Mouse (Mus musculus): ENCODE results near the gene Pik3ap1. TPM values are rescaled to one million over a fixed set of nuclear protein-coding genes. Genes with fewer than 3 reads are reported as not detected.
A peak's percentile ranks its signal among the peaks of the same experiment; 100 is the strongest.

The Pik3ap1 gene
- polyA plus RNA-seq, 1 experiment from 2014 or later = 1.7 TPM

GRCm38 (mm10) chr19:41360459-41360858, 24.4 kb downstream of the Pik3ap1 start:
- no peaks in the 10 kb centered on the region for H3K36me3 ChIP-seq (ENCODE audit: control insufficient read depth, insufficient read depth)
- no peak overlapping the region for H3K4me2 ChIP-seq (ENCODE audit: low read depth, low read length)
- ATAC-seq (replicated peaks; ENCODE audit: extremely low read depth, insufficient read depth, low FRiP score) = no peak
- H3K9me3 ChIP-seq (replicated peaks; ENCODE audit: control insufficient read depth, low read length) = no peaks in the 10 kb centered on the region
- H3K4me3 ChIP-seq (ENCODE audit: low read length) = no peak overlapping the region
- no peak overlapping the region for H3K27ac ChIP-seq (ENCODE audit: low read length)
- no peaks in the 10 kb centered on the region for H3K27me3 ChIP-seq (ENCODE audit: control insufficient read depth, insufficient read depth, low read length)
- H3K4me1 ChIP-seq (ENCODE audit: control insufficient read depth, insufficient read depth, low read length) = no peaks in the 10 kb centered on the region
- no peak overlapping the region for H3K9ac ChIP-seq (ENCODE audit: low read length)
- 10% methylated on average over 2 of the region's 2 CpGs for WGBS

GRCm38 (mm10) chr19:41354287-41354951, 30.5 kb downstream of the Pik3ap1 start:
- H3K4me3 ChIP-seq (ENCODE audit: low read length) = no peak overlapping the region
- H3K36me3 ChIP-seq (ENCODE audit: control insufficient read depth, insufficient read depth) = no peaks in the 10 kb centered on the region
- H3K27ac ChIP-seq (ENCODE audit: low read length) = no peak overlapping the region
- no peak for ATAC-seq (replicated peaks; ENCODE audit: extremely low read depth, insufficient read depth, low FRiP score)
- no peak overlapping the region for H3K9ac ChIP-seq (ENCODE audit: low read length)
- no peaks in the 10 kb centered on the region for H3K27me3 ChIP-seq (ENCODE audit: control insufficient read depth, insufficient read depth, low read length)
- no peak overlapping the region for H3K4me2 ChIP-seq (ENCODE audit: low read depth, low read length)
- WGBS = 77% methylated on average over 17 of the region's 17 CpGs
- H3K9me3 ChIP-seq (replicated peaks; ENCODE audit: control insufficient read depth, low read length) = no peaks in the 10 kb centered on the region
- no peaks in the 10 kb centered on the region for H3K4me1 ChIP-seq (ENCODE audit: control insufficient read depth, insufficient read depth, low read length)

GRCm38 (mm10) chr19:41349624-41350023, 35.3 kb downstream of the Pik3ap1 start:
- no peaks in the 10 kb centered on the region for H3K36me3 ChIP-seq (ENCODE audit: control insufficient read depth, insufficient read depth)
- no peaks in the 10 kb centered on the region for H3K9me3 ChIP-seq (replicated peaks; ENCODE audit: control insufficient read depth, low read length)
- H3K27ac ChIP-seq (ENCODE audit: low read length) = no peak overlapping the region
- H3K9ac ChIP-seq (ENCODE audit: low read length) = no peak overlapping the region
- no peaks in the 10 kb centered on the region for H3K27me3 ChIP-seq (ENCODE audit: control insufficient read depth, insufficient read depth, low read length)
- 69% methylated on average over 3 of the region's 3 CpGs for WGBS
- H3K4me2 ChIP-seq (ENCODE audit: low read depth, low read length) = no peak overlapping the region
- no peak overlapping the region for H3K4me3 ChIP-seq (ENCODE audit: low read length)
- peaks cover 6% of the 10 kb centered on the region for H3K4me1 ChIP-seq (ENCODE audit: control insufficient read depth, insufficient read depth, low read length)
- ATAC-seq (replicated peaks; ENCODE audit: extremely low read depth, insufficient read depth, low FRiP score) = no peak

GRCm38 (mm10) chr19:41348161-41348560, 36.7 kb downstream of the Pik3ap1 start:
- Histone ChIP-seq H3K27ac (ENCODE audit: low read length) (no peak overlapping the region), H3K27me3 (ENCODE audit: control insufficient read depth, insufficient read depth, low read length) (no peaks in the 10 kb centered on the region), H3K4me1 (ENCODE audit: control insufficient read depth, insufficient read depth, low read length) (peaks cover 6% of the 10 kb centered on the region), H3K4me2 (ENCODE audit: low read depth, low read length) (no peak overlapping the region), H3K4me3 (ENCODE audit: low read length) (no peak overlapping the region), H3K9ac (ENCODE audit: low read length) (no peak overlapping the region), H3K36me3 (ENCODE audit: control insufficient read depth, insufficient read depth) (no peaks in the 10 kb centered on the region), H3K9me3 (replicated peaks; ENCODE audit: control insufficient read depth, low read length) (no peaks in the 10 kb centered on the region)
- no peak for ATAC-seq (replicated peaks; ENCODE audit: extremely low read depth, insufficient read depth, low FRiP score)
- WGBS = 89% methylated on average over 3 of the region's 3 CpGs

GRCm38 (mm10) chr19:41347326-41347725, 37.6 kb downstream of the Pik3ap1 start:
- Histone ChIP-seq H3K9ac (ENCODE audit: low read length) (no peak overlapping the region), H3K4me3 (ENCODE audit: low read length) (no peak overlapping the region), H3K27me3 (ENCODE audit: control insufficient read depth, insufficient read depth, low read length) (no peaks in the 10 kb centered on the region), H3K4me2 (ENCODE audit: low read depth, low read length) (no peak overlapping the region), H3K9me3 (replicated peaks; ENCODE audit: control insufficient read depth, low read length) (no peaks in the 10 kb centered on the region), H3K4me1 (ENCODE audit: control insufficient read depth, insufficient read depth, low read length) (peaks cover 6% of the 10 kb centered on the region), H3K36me3 (ENCODE audit: control insufficient read depth, insufficient read depth) (no peaks in the 10 kb centered on the region), H3K27ac (ENCODE audit: low read length) (no peak overlapping the region)
- ATAC-seq (replicated peaks; ENCODE audit: extremely low read depth, insufficient read depth, low FRiP score) = no peak
- 59% methylated on average over 4 of the region's 4 CpGs for whole genome bisulfite sequencing

GRCm38 (mm10) chr19:41346099-41346850, 38.6 kb downstream of the Pik3ap1 start:
- H3K4me2 ChIP-seq (ENCODE audit: low read depth, low read length) = no peak overlapping the region
- ATAC-seq (replicated peaks; ENCODE audit: extremely low read depth, insufficient read depth, low FRiP score) = no peak
- H3K9me3 ChIP-seq (replicated peaks; ENCODE audit: control insufficient read depth, low read length) = no peaks in the 10 kb centered on the region
- H3K36me3 ChIP-seq (ENCODE audit: control insufficient read depth, insufficient read depth) = no peaks in the 10 kb centered on the region
- peaks cover 6% of the 10 kb centered on the region for H3K4me1 ChIP-seq (ENCODE audit: control insufficient read depth, insufficient read depth, low read length)
- H3K4me3 ChIP-seq (ENCODE audit: low read length) = no peak overlapping the region
- no peak overlapping the region for H3K27ac ChIP-seq (ENCODE audit: low read length)
- WGBS = 69% methylated on average over 11 of the region's 11 CpGs
- no peaks in the 10 kb centered on the region for H3K27me3 ChIP-seq (ENCODE audit: control insufficient read depth, insufficient read depth, low read length)
- H3K9ac ChIP-seq (ENCODE audit: low read length) = no peak overlapping the region

GRCm38 (mm10) chr19:41345028-41345741, 39.7 kb downstream of the Pik3ap1 start:
- Histone ChIP-seq H3K27ac (ENCODE audit: low read length) (peak overlapping the region; percentile 35; the same call in 1 of the 2 replicates), H3K9ac (ENCODE audit: low read length) (peak overlapping the region; percentile 6; the same call in 1 of the 2 replicates), H3K4me2 (ENCODE audit: low read depth, low read length) (peak overlapping the region; percentile 51), H3K4me3 (ENCODE audit: low read length) (peak overlapping the region; percentile 22; the same call in 1 of the 2 replicates), H3K9me3 (replicated peaks; ENCODE audit: control insufficient read depth, low read length) (no peaks in the 10 kb centered on the region), H3K36me3 (ENCODE audit: control insufficient read depth, insufficient read depth) (no peaks in the 10 kb centered on the region), H3K4me1 (ENCODE audit: control insufficient read depth, insufficient read depth, low read length) (peaks cover 6% of the 10 kb centered on the region), H3K27me3 (ENCODE audit: control insufficient read depth, insufficient read depth, low read length) (no peaks in the 10 kb centered on the region)
- no peak for ATAC-seq (replicated peaks; ENCODE audit: extremely low read depth, insufficient read depth, low FRiP score)
- 54% methylated on average over 11 of the region's 11 CpGs for WGBS

- Histone ChIP-seq H3K4me3 (ENCODE audit: low read length) (no peak overlapping the region), H3K27ac (ENCODE audit: low read length) (no peak overlapping the region), H3K9ac (ENCODE audit: low read length) (no peak overlapping the region), H3K4me1 (ENCODE audit: control insufficient read depth, insufficient read depth, low read length) (peaks cover 6% of the 10 kb centered on the region), H3K36me3 (ENCODE audit: control insufficient read depth, insufficient read depth) (no peaks in the 10 kb centered on the region), H3K9me3 (replicated peaks; ENCODE audit: control insufficient read depth, low read length) (no peaks in the 10 kb centered on the region), H3K27me3 (ENCODE audit: control insufficient read depth, insufficient read depth, low read length) (no peaks in the 10 kb centered on the region), H3K4me2 (ENCODE audit: low read depth, low read length) (peak overlapping the region; percentile 51; the same call in 1 of the 2 replicates)
- 81% methylated on average over 8 of the region's 8 CpGs for WGBS
- no peak for ATAC-seq (replicated peaks; ENCODE audit: extremely low read depth, insufficient read depth, low FRiP score)
Measured at GRCm38 (mm10) chr19:41344666-41345027, 40.3 kb downstream of the Pik3ap1 start.

All from heart, embryonic 16.5 days (tissue).